Mouse (Mus musculus) kidney, embryonic 16.5 days (tissue): ENCODE measurements around the gene Sergef. TPM values are rescaled to one million over a fixed set of nuclear protein-coding genes. Genes with fewer than 3 reads are reported as not detected.

Experiments
- ATAC-seq: fragments of 200-750 bp; cut with Nextera tagmentation; 2 replicates; pipeline ENCODE4 v1.8.0; 2017; ENCODE audit warnings: moderate TSS enrichment; ENCODE audit not compliant: low FRiP score, low TSS enrichment
- H3K27ac ChIP-seq: fragments of 300-500 bp; sonication (generic); 2 replicates; pipeline ENCODE4 v1.5.1; 2014; ENCODE audit warnings: low read length
- H3K27me3 ChIP-seq: fragments of 300-500 bp; sonication (generic); 2 replicates; pipeline ENCODE4 v1.6.1; 2014; ENCODE audit warnings: low read length, control low read depth, mixed read lengths; ENCODE audit not compliant: insufficient read depth
- H3K36me3 ChIP-seq: fragments of 300-500 bp; sonication (generic); 2 replicates; pipeline ENCODE4 v1.6.1; 2014; ENCODE audit warnings: low read length, control low read depth, mixed read lengths; ENCODE audit not compliant: insufficient read depth
- H3K4me1 ChIP-seq: fragments of 300-500 bp; sonication (generic); 2 replicates; pipeline ENCODE4 v1.6.1; 2014; ENCODE audit warnings: low read length, control low read depth, mixed read lengths; ENCODE audit not compliant: insufficient read depth
- H3K4me2 ChIP-seq: fragments of 300-500 bp; sonication (generic); replicated peaks from 2 replicates; pipeline ENCODE4 v1.6.1; 2014; ENCODE audit warnings: low read depth, low read length
- H3K4me3 ChIP-seq: fragments of 300-500 bp; sonication (generic); 2 replicates; pipeline ENCODE4 v1.5.1; 2014; ENCODE audit warnings: mild to moderate bottlenecking, low read length
- H3K9ac ChIP-seq: fragments of 300-500 bp; sonication (generic); replicated peaks from 2 replicates; pipeline ENCODE4 v1.6.1; 2014; ENCODE audit warnings: low read length
- H3K9me3 ChIP-seq: fragments of 300-500 bp; sonication (generic); 2 replicates; pipeline ENCODE4 v1.6.1; 2016; ENCODE audit warnings: low read length, control low read depth
- WGBS: fragments of 180-500 bp; shearing (Covaris S2); extraction: QIAGEN DNeasy Blood & Tissue Kit; methylation state at CpG from one replicate; pipeline ENCODE4 v1.1.7; 2014; 5-methylcytosine and 5-hydroxymethylcytosine counted together
- polyA plus RNA-seq: library from polyadenylated mRNA; unstranded; fragments of >200 nt; fragmentation: Nextera tagmentation; extraction: Ambion mirVana; gene quantifications from 2 replicates; pipeline ENCODE4 v1.2.1, GENCODE M21; 2015

Sergef gene
- polyA plus RNA-seq, 1 experiment from 2014 or later = 14.7 TPM

GRCm38 (mm10) chr7:46554003-46554402 is 85.6 kb downstream of the Sergef start:
- Histone ChIP-seq H3K4me1 (peaks cover 12% of the 10 kb centered on the region; the same call in 1 of the 2 replicates), H3K9me3 (no peaks in the 10 kb centered on the region), H3K4me3 (no peak overlapping the region), H3K4me2 (no peak overlapping the region), H3K27me3 (no peaks in the 10 kb centered on the region), H3K9ac (no peak overlapping the region), H3K36me3 (no peaks in the 10 kb centered on the region), H3K27ac (no peak overlapping the region)
- WGBS = 44% methylated on average over 7 of the region's 7 CpGs
- 0 out of 2 replicates have a peak, but pooled peaks have one; percentile 33 for ATAC-seq

- peaks cover 12% of the 10 kb centered on the region; the same call in 1 of the 2 replicates for H3K4me1 ChIP-seq
- no peaks in the 10 kb centered on the region for H3K9me3 ChIP-seq
- H3K4me3 ChIP-seq = no peak overlapping the region
- H3K36me3 ChIP-seq = no peaks in the 10 kb centered on the region
- H3K27me3 ChIP-seq = no peaks in the 10 kb centered on the region
- ATAC-seq = no peak
- H3K4me2 ChIP-seq = no peak overlapping the region
- WGBS = 39% methylated on average over 20 of the region's 20 CpGs
- H3K27ac ChIP-seq = no peak overlapping the region
- no peak overlapping the region for H3K9ac ChIP-seq
Observed at GRCm38 (mm10) chr7:46551935-46552752, 87.5 kb downstream of the Sergef start.

- Histone ChIP-seq H3K9ac (no peak overlapping the region), H3K4me3 (no peak overlapping the region), H3K27ac (no peak overlapping the region), H3K36me3 (no peaks in the 10 kb centered on the region), H3K4me2 (no peak overlapping the region), H3K4me1 (peaks cover 12% of the 10 kb centered on the region; the same call in 1 of the 2 replicates), H3K27me3 (no peaks in the 10 kb centered on the region), H3K9me3 (no peaks in the 10 kb centered on the region)
- ATAC-seq = no peak
- 86% methylated on average over 7 of the region's 7 CpGs for WGBS
Observed at GRCm38 (mm10) chr7:46551173-46551572, 88.4 kb downstream of the Sergef start.

- peaks cover 4% of the 10 kb centered on the region; the same call in 1 of the 2 replicates for H3K4me1 ChIP-seq
- no peaks in the 10 kb centered on the region for H3K9me3 ChIP-seq
- no peaks in the 10 kb centered on the region for H3K36me3 ChIP-seq
- no peak overlapping the region for H3K4me2 ChIP-seq
- H3K27me3 ChIP-seq = no peaks in the 10 kb centered on the region
- H3K27ac ChIP-seq = no peak overlapping the region
- no peak overlapping the region for H3K9ac ChIP-seq
- no peak for ATAC-seq
- 86% methylated on average over 3 of the region's 3 CpGs for WGBS
- H3K4me3 ChIP-seq = no peak overlapping the region
Observed at GRCm38 (mm10) chr7:46548124-46548523, 91.5 kb downstream of the Sergef start.

- no peak for ATAC-seq
- no peaks in the 10 kb centered on the region for H3K27me3 ChIP-seq
- no peak overlapping the region for H3K27ac ChIP-seq
- no peak overlapping the region for H3K4me3 ChIP-seq
- no peak overlapping the region for H3K4me2 ChIP-seq
- no peak overlapping the region for H3K9ac ChIP-seq
- peaks cover 4% of the 10 kb centered on the region; the same call in 1 of the 2 replicates for H3K4me1 ChIP-seq
- no peaks in the 10 kb centered on the region for H3K36me3 ChIP-seq
- H3K9me3 ChIP-seq = no peaks in the 10 kb centered on the region
- WGBS = 91% methylated on average over 3 of the region's 3 CpGs
Observed at GRCm38 (mm10) chr7:46547642-46548041, 92.0 kb downstream of the Sergef start.

- H3K27me3 ChIP-seq = no peaks in the 10 kb centered on the region
- H3K4me3 ChIP-seq = no peak overlapping the region
- no peak overlapping the region for H3K27ac ChIP-seq
- no peaks in the 10 kb centered on the region for H3K4me1 ChIP-seq
- no peaks in the 10 kb centered on the region for H3K9me3 ChIP-seq
- H3K36me3 ChIP-seq = no peaks in the 10 kb centered on the region
- WGBS = 53% methylated on average over 4 of the region's 4 CpGs
- H3K9ac ChIP-seq = no peak overlapping the region
- no peak overlapping the region for H3K4me2 ChIP-seq
- no peak for ATAC-seq
Observed at GRCm38 (mm10) chr7:46546539-46546938, 93.1 kb downstream of the Sergef start.

- no peaks in the 10 kb centered on the region for H3K27me3 ChIP-seq
- no peak overlapping the region for H3K4me2 ChIP-seq
- no peaks in the 10 kb centered on the region for H3K9me3 ChIP-seq
- H3K4me1 ChIP-seq = no peaks in the 10 kb centered on the region
- ATAC-seq = no peak
- H3K4me3 ChIP-seq = no peak overlapping the region
- H3K36me3 ChIP-seq = no peaks in the 10 kb centered on the region
- WGBS = 79% methylated on average over 12 of the region's 12 CpGs
- no peak overlapping the region for H3K27ac ChIP-seq
- no peak overlapping the region for H3K9ac ChIP-seq
Observed at GRCm38 (mm10) chr7:46544195-46544641, 95.4 kb downstream of the Sergef start.

- Histone ChIP-seq H3K9ac (no peak overlapping the region), H3K27ac (no peak overlapping the region), H3K4me1 (no peaks in the 10 kb centered on the region), H3K4me2 (no peak overlapping the region), H3K4me3 (no peak overlapping the region), H3K36me3 (no peaks in the 10 kb centered on the region), H3K27me3 (no peaks in the 10 kb centered on the region), H3K9me3 (no peaks in the 10 kb centered on the region)
- 96% methylated on average over 3 of the region's 3 CpGs for WGBS
- no peak for ATAC-seq
Observed at GRCm38 (mm10) chr7:46542117-46542516, 97.5 kb downstream of the Sergef start.

GRCm38 (mm10) chr7:46540616-46541015 is 99.0 kb downstream of the Sergef start:
- no peaks in the 10 kb centered on the region for H3K36me3 ChIP-seq
- no peaks in the 10 kb centered on the region for H3K27me3 ChIP-seq
- no peaks in the 10 kb centered on the region for H3K9me3 ChIP-seq
- no peak for ATAC-seq
- no peak overlapping the region for H3K4me3 ChIP-seq
- H3K9ac ChIP-seq = no peak overlapping the region
- no peak overlapping the region for H3K27ac ChIP-seq
- H3K4me1 ChIP-seq = no peaks in the 10 kb centered on the region
- whole genome bisulfite sequencing = 76% methylated on average over 1 of the region's 1 CpGs
- H3K4me2 ChIP-seq = no peak overlapping the region

GRCm38 (mm10) chr7:46536456-46537097 is 103.0 kb downstream of the Sergef start:
- no peaks in the 10 kb centered on the region for H3K27me3 ChIP-seq
- no peak overlapping the region for H3K9ac ChIP-seq
- no peaks in the 10 kb centered on the region for H3K9me3 ChIP-seq
- no peak overlapping the region for H3K4me2 ChIP-seq
- no peak for ATAC-seq
- no peaks in the 10 kb centered on the region for H3K36me3 ChIP-seq
- no peak overlapping the region for H3K4me3 ChIP-seq
- H3K27ac ChIP-seq = no peak overlapping the region
- H3K4me1 ChIP-seq = no peaks in the 10 kb centered on the region
- 71% methylated on average over 9 of the region's 9 CpGs for WGBS
